In genomic region chr2:131508501-131508900, GRCm38 (mm10) we compare ENCODE assay signal across 11 mouse cellular contexts. TPM values are rescaled to one million over a fixed set of nuclear protein-coding genes. Genes with fewer than 3 reads are reported as not detected.
A peak's percentile ranks its signal among the peaks of the same experiment; 100 is the strongest.
DNase-seq lines count a peak whose midpoint lies in the region; ATAC-seq and TF ChIP-seq lines count a peak whose summit lies in the region.
"Had no signal": no experiment of that assay in that cellular context is flagged by ENCODE, and none has a peak within 500 bp of the region (broad histone marks: within the 10 kb centered on the region; RNA-seq: fewer than 3 reads in every experiment).

No protein-coding gene starts in this region.

- 45% methylated on average over 2 of the region's 2 CpGs for whole genome bisulfite sequencing in limb, embryonic 13.5 days
- WGBS in intestine, postnatal 0 days, result 43% methylated on average over 2 of the region's 2 CpGs
- WGBS in lung, postnatal 0 days, result 31% methylated on average over 2 of the region's 2 CpGs

- H3K27ac ChIP-seq in limb, embryonic 13.5 days, result no peak overlapping the region
- no peak overlapping the region for H3K27ac ChIP-seq in intestine, postnatal 0 days (ENCODE audit: low read depth, low read length)
- H3K27ac ChIP-seq in lung, postnatal 0 days (ENCODE audit: low read length), result no peak overlapping the region
- H3K27ac ChIP-seq: embryonic facial prominence, embryonic 13.5 days had no signal

- no peak for TF ChIP-seq CTCF in intestine, postnatal 0 days (IDR thresholded peaks at IDR 0.05; ENCODE audit: low read depth)
- TF ChIP-seq CTCF in lung, postnatal 0 days (IDR thresholded peaks at IDR 0.05), result no peak

- H3K4me2 ChIP-seq in limb, embryonic 13.5 days (replicated peaks), result no peak overlapping the region
- no peak overlapping the region for H3K4me2 ChIP-seq in intestine, postnatal 0 days (replicated peaks; ENCODE audit: low read depth)
- no peak overlapping the region for H3K4me2 ChIP-seq in lung, postnatal 0 days (replicated peaks; ENCODE audit: low read depth, low read length)
- H3K4me2 ChIP-seq: lung, embryonic 14.5 days had no signal

- TF ChIP-seq EP300 in lung, postnatal 0 days (IDR thresholded peaks at IDR 0.05), result no peak

- no peak overlapping the region for H3K4me3 ChIP-seq in limb, embryonic 13.5 days
- H3K4me3 ChIP-seq in intestine, postnatal 0 days (ENCODE audit: low read depth, low read length), result no peak overlapping the region
- H3K4me3 ChIP-seq in lung, postnatal 0 days (ENCODE audit: low read depth, low read length), result no peak overlapping the region
- H3K4me3 ChIP-seq: embryonic facial prominence, embryonic 13.5 days had no signal

- no peak for ATAC-seq in CD4-positive, CD25-positive, alpha-beta regulatory T cell, adult 4 months
- ATAC-seq in limb, embryonic 13.5 days (ENCODE audit: low FRiP score, low read depth), result no peak
- ATAC-seq in intestine, postnatal 0 days, result no peak
- no peak for ATAC-seq in lung, postnatal 0 days

- peak overlapping the region; percentile 45 for H3K9ac ChIP-seq in limb, embryonic 13.5 days
- no peak overlapping the region for H3K9ac ChIP-seq in intestine, postnatal 0 days (ENCODE audit: low read depth, low read length)
- H3K9ac ChIP-seq in lung, postnatal 0 days (replicated peaks; ENCODE audit: low read depth), result no peak overlapping the region
- H3K9ac ChIP-seq: embryonic facial prominence, embryonic 13.5 days; lung, embryonic 14.5 days had no signal

- H3K4me1 ChIP-seq in limb, embryonic 13.5 days, result peaks cover 73% of the 10 kb centered on the region
- no peaks in the 10 kb centered on the region for H3K4me1 ChIP-seq in intestine, postnatal 0 days (replicated peaks; ENCODE audit: control insufficient read depth, insufficient read depth, low read length)
- peaks cover 8% of the 10 kb centered on the region for H3K4me1 ChIP-seq in lung, postnatal 0 days (ENCODE audit: insufficient read depth, low read depth, low read length)

- peak; percentile 20 for DNase-seq in CD4-positive, CD25-positive, alpha-beta regulatory T cell, adult 2 months (ENCODE audit: low read depth, low spot score)
- DNase-seq in layer of hippocampus, adult 11-12 months (ENCODE audit: low spot score), result peak; percentile 67
- DNase-seq in layer of hippocampus, adult 9-10 months (ENCODE audit: low spot score), result no peak
- peak; percentile 54 for DNase-seq in brain, adult 2 months (ENCODE audit: low read depth, low spot score)
- DNase-seq in lung, postnatal 0 days (ENCODE audit: low spot score), result no peak
- DNase-seq: kidney, adult 9 months; lung, embryonic 14.5 days had no signal

- 0 out of 2 replicates have a peak, but pooled peaks cover 5% of the 10 kb centered on the region for H3K36me3 ChIP-seq in limb, embryonic 13.5 days
- no peaks in the 10 kb centered on the region for H3K36me3 ChIP-seq in intestine, postnatal 0 days (ENCODE audit: control insufficient read depth, insufficient read depth)
- H3K36me3 ChIP-seq in lung, postnatal 0 days (ENCODE audit: insufficient read depth, low read length), result no peaks in the 10 kb centered on the region

- H3K9me3 ChIP-seq in limb, embryonic 13.5 days, result no peaks in the 10 kb centered on the region
- no peaks in the 10 kb centered on the region for H3K9me3 ChIP-seq in intestine, postnatal 0 days (ENCODE audit: control insufficient read depth)
- no peaks in the 10 kb centered on the region for H3K9me3 ChIP-seq in lung, postnatal 0 days (ENCODE audit: low read length)
- H3K9me3 ChIP-seq: embryonic facial prominence, embryonic 13.5 days had no signal

- H3K27me3 ChIP-seq in limb, embryonic 13.5 days, result no peaks in the 10 kb centered on the region
- no peaks in the 10 kb centered on the region for H3K27me3 ChIP-seq in intestine, postnatal 0 days (replicated peaks; ENCODE audit: control insufficient read depth, insufficient read depth, low read length)
- H3K27me3 ChIP-seq in lung, postnatal 0 days (replicated peaks; ENCODE audit: insufficient read depth, low read length), result no peaks in the 10 kb centered on the region
- H3K27me3 ChIP-seq: embryonic facial prominence, embryonic 13.5 days had no signal

RNA-seq across cellular contexts. Expression of gene Smox, which starts 17.2 kb away (rescaled TPM):
- polyA plus RNA-seq in CD4-positive, CD25-positive, alpha-beta regulatory T cell, adult 4 months (2017; shearing (Covaris generic)), result 10 to 100 TPM; 11.7 to 15.3 TPM
- 70.6 and 72.6 TPM in 2 replicates for polyA plus RNA-seq in limb, embryonic 13.5 days (2015; fragmentation: Nextera tagmentation; extraction: Ambion mirVana)
- polyA plus RNA-seq in intestine, postnatal 0 days (2015; fragmentation: Nextera tagmentation; extraction: Ambion mirVana), result 18.0 and 19.9 TPM in 2 replicates
- polyA plus RNA-seq in lung, postnatal 0 days (2015; fragmentation: Nextera tagmentation; extraction: Ambion mirVana), result 31.0 and 31.1 TPM in 2 replicates

RNA-seq across cellular contexts. Expression of gene Adra1d, which starts 53.6 kb away (rescaled TPM):
- not detected for polyA plus RNA-seq in CD4-positive, CD25-positive, alpha-beta regulatory T cell, adult 4 months (2017; shearing (Covaris generic))
- polyA plus RNA-seq in limb, embryonic 13.5 days (2015; fragmentation: Nextera tagmentation; extraction: Ambion mirVana), result 0.17 and 0.38 TPM in 2 replicates
- polyA plus RNA-seq in intestine, postnatal 0 days (2015; fragmentation: Nextera tagmentation; extraction: Ambion mirVana), result 0.05 TPM in 1 of 2 replicates, not detected in the other
- 1.6 and 2.4 TPM in 2 replicates for polyA plus RNA-seq in lung, postnatal 0 days (2015; fragmentation: Nextera tagmentation; extraction: Ambion mirVana)

Comparison
In these comparisons a context has a peak if more than half of its experiments do, and no peak if none do; other contexts are left out.
1. DNase-seq: peak in CD4-positive, CD25-positive, alpha-beta regulatory T cell, adult 2 months (single experiment), layer of hippocampus, adult 11-12 months (single experiment) and brain, adult 2 months (single experiment); none in layer of hippocampus, adult 9-10 months (single experiment) and lung, postnatal 0 days (single experiment).